Mouse (Mus musculus): ENCODE measurements around the gene Fgd6.

The Fgd6 gene

DNA sequence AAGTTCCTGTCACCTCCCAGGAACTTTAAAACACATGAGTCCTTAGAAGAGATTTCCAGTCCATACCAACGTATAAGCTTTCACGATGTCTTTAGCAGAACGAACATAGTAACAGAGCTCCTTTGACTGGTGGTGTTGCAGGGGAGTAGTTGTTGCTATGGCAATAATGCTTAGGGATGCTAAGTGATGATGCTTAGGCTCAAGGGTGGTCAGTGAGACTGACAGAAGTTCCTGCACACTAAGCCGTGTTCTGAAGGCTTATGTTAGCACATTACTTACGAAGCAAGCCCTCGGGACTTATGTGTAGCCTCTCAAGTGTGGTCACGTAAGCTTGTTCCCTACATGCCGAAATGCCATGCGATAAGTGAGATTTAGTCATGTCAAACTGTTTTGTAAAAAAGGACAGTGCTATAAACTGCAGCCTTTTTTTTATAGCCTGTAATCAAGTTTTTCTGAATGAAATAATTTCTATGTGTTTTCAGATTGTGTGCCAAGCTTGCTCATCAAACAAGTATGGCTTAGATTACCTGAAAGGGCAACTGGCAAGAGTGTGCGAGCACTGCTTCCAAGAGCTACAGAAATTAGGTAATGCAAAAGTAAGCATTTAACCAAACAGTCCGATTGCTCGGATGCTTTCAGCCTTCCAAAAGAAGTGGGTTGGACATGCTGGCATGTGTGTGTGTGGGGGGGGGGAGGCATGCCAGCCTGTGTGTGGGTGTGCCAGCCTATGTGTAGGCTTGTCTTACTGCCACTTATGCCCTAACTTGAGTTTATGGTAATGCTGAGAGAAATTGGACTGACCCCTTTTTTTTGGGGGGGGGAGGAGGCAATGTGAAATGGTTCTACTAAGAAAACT is 99.0 kb downstream of the Fgd6 start:
- DNase-seq (ENCODE audit: extremely low read depth, low read depth): no peak

DNA sequence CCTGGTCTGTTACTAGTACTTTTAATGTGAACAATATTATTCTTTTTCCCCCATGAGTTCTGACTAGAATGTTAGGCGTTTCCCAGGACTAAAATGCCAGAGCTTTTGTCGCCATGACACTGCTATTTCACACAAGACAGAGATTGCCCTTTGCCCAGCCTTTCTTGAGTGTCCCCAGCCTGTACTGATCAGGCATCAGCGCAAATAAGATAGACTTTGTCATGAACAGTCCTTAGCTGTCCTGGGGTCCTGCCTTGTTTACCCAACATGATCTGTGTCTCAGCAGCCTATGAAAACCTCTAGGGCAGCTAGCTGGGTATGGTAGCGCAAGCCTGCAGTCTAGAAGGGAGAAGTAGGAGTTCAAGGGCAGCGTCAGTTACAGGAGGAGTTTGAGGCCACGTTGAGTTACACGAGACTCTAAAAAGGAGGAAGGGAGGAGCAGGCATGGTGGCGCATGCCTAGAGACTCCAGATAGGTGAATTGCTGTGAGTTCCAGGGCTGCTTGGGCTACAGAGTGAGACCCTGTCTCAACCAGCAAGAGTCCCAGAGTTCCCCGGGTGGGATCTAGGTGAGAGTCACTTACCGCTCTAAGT is 103.2 kb downstream of the Fgd6 start:
- DNase-seq (ENCODE audit: extremely low read depth, low read depth): no peak

DNA sequence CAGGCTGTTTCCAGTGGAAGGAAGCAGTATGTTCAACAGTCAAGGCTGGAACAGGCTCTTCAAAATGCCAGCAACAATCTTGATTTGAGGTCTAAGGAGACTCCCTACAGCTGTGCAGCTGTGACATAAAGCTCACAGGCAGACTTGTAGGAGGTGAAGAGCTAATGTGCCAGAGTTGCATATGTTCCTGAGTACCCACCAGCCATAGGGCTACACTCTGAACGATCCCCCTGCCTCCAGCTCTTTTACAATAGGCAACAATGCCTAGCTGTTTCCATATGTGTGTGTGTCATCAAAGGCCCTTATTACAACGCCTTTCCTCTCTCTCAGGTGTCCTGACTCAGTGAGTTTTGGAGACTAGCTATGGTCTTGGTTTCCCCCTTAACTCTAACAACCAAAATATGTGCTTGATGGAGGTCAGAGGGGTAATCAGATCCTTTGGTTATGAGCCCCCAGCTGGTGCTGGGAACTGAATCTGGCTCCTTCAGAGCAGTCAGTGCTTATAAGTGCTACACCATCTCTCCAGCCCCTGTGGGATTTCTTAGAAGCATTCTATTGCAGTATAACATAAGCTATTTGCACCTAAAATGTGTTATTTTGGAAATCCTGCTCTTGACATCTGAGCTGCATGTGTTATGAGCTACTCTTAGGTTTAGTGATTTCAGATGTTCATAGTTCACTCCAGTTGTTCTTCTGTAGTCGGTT is 104.6 kb downstream of the Fgd6 start:
- no peak for DNase-seq (ENCODE audit: extremely low read depth, low read depth)

DNA sequence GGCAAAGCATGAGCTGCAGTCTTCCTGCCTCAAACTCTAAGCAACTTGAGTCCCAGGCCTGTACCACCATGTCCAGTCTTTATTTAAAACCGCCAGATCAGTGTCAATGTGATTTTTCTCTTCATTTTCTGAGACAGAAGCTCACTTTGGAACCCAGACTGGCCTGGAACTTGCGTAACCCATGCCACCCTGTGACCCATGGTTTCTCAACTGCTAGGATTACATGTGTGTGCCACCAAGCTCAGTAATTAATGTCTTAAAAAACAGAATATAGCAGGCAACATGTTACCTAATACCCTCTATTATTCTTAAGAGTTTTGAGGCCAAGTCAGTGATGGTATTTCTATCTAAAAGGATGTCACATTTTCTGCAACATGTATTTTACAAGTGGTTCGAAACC is 106.6 kb downstream of the Fgd6 start:
- no peak for DNase-seq (ENCODE audit: extremely low read depth, low read depth)

DNA sequence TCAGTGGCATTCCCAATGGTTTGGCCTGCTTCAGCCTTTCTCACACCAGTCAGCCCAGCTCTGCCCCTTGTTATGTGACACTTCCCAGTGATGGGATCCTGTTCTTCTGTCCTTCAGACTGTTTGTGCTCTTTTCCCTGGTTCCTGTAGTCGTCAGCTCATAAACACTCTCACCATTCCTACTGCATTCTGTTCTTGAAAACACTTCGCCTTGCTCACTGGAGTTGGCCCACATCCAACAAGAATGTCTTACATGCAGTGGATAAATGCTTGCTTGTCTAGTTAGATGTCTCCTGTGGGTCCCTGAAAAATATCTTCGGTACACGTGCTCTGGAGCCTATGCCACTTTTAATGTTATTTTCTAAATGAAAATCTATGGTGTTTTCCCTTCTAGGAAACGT is 108.8 kb downstream of the Fgd6 start:
- no peak for DNase-seq (ENCODE audit: extremely low read depth, low read depth)

DNA sequence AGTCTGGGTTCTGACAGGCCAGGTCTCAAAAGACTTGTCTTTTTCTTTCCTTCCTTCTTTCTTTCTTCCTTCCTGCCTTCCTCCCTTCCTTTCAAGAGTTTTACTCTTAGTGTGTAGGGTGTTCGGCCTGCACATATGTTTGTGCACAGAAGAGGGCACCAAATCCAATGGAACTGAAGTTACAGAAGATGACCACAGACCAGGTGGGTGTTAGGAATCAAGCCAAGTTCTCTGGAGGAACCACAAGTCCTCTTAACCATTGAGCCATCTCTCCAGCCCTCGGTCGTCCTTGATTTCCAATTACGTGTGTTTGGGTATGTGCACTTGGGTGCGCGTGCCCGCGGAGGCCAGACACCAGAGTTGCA is 111.6 kb downstream of the Fgd6 start:
- peak; percentile 63 for DNase-seq (ENCODE audit: extremely low read depth, low read depth)

DNA sequence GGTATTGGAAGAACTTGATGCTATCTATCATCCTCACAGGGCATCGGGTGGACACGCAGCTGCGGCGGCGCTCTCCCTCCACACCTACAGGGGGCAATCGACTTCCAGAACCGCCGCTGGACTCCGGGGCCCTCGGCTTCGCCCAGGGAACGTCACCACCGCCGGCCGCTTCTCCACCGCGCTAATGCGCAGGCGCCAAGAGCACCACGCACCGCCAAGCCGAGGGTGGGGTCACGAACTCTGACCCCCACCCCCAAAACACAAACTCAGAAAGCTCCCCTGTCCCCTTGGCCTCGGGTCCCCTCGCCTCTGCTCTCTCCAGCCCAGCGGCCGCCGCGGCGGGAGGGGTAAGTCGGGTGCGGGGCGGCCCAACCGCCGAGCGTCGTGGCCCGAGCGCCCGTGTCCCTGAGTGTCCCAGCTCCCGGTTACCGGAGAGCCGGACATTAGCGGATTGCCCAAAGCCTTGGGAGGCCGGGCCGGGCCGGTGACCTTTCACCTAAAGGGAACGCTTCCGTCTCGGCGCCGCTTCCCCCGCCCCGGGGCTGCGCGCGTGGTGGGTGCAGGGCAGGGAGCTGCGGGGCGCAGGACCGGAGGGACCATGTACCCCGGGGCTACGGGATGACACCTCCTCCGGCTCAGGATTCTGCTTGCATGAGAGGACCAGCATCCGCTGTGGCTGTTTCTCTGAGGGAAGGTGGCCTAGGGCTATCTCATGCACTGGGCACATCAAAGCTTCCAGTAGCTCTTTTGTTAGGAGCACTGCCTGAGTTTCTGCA is 112.1 kb downstream of the Fgd6 start, which contains the start of gene Nr2c1:
Gene Nr2c1 (plus strand): TSS at position 268 of the 776 bp plus-strand sequence.
- DNase-seq (ENCODE audit: extremely low read depth, low read depth): peak; percentile 16

DNA sequence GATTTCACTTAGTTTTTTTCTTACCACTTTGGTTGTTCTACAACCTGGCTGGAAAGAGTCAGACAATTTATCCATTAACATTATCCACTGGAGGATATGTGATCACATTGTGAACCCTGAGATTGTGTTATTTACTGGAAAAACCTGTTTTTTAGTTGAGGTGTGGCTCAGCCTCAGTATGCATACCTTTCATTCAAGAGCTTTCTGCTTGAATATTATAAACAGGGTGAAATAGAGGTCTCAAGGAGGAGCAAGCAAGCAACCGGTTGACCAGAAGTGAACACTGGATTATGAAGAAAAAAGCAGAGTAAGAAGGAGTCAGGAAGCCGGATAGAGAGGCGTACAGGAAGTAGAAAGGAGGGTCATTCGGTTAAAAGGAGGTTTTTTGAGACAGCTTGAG is 115.7 kb downstream of the Fgd6 start:
- no peak for DNase-seq (ENCODE audit: extremely low read depth, low read depth)

DNA sequence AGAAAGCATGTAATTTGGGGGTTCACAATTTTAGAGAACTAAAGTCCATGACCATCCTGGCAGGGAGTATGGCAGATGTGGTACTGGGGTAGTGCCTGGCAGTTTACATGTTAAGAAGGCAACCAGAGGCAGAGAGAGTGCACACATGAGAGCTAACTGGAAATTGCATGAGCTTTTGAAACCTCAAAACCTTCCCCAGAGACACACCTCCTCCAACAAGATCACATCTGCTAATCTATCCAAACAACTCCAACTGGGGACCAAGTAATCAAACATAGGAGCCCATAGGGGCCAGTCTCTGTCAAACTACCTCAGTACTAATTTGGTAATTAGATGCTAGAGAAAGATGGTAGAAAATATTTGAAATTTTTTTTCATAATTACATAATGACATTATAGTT is 118.0 kb downstream of the Fgd6 start:
- no peak for DNase-seq (ENCODE audit: extremely low read depth, low read depth)

DNA sequence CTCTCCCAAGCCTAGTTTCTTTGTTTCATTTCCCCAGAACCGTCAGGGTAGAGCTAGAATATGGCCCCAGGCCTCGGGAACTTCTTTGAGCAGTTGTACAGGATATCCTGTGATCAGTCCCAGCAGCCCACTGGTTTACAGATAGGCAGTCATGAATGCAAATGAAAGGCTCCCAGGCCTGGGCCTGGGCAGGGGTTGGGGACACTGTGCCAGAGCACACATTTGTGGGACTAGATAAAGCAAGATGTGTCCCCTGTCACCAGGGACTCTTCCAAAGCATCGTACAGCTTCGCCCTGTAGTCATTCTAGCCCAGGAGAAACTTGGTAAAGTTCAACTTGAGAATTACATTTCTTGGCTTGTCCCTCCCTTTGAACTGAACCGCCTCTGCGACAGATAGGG is 123.2 kb downstream of the Fgd6 start:
- DNase-seq (ENCODE audit: extremely low read depth, low read depth): no peak

DNA sequence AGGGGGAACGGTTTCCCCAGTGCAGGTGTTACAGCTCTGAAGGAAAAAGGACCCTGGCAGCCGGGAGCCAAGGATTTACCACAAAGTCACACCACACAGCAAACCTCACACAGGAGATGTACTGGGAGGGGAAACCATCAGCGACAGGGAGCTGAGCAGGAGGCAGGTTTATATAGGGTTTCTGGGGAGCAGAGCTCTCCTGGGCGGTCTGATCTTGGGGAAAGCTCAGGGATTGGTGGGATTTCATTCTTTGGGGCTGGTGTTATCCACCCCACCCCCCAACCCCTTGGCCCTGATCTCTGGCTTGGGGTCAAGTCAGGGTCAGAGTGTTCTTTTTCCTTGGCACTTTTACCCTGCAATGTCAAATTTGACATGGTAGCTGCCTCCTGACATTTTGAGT is 123.6 kb downstream of the Fgd6 start:
- DNase-seq (ENCODE audit: extremely low read depth, low read depth): no peak

DNA sequence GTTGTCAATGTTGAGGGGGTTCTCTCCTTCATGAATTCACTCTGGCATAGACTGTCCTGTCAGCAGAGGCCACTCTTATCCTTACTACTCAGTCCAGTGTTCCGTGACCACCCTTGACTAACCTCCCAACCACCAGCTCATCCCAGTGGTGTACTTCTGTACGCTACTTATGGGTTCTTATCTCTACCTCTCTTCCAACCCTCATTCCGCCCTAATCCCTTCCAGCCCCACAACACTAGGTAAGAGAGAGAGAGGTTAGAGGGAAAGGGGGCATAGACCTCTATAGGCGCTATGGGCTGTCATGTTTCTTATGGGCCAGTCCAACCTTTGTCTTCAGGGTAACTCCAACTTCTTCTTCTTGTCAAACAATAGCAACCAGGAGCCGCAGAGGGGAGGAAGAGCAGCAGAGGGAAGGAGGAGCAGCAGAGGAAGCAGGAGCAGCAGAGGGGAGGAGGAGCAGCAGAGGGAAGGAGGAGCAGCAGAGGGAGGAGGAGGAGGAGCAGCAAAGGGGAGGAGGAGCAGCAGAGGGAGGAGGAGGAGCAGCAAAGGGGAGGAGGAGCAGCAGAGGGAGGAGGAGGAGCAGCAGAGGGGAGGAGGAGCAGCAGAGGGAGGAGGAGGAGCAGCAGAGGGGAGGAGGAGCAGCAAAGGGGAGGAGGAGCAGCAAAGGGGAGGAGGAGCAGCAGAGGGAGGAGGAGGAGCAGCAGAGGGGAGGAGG is 125.4 kb downstream of the Fgd6 start:
- DNase-seq (ENCODE audit: extremely low read depth, low read depth): no peak

DNA sequence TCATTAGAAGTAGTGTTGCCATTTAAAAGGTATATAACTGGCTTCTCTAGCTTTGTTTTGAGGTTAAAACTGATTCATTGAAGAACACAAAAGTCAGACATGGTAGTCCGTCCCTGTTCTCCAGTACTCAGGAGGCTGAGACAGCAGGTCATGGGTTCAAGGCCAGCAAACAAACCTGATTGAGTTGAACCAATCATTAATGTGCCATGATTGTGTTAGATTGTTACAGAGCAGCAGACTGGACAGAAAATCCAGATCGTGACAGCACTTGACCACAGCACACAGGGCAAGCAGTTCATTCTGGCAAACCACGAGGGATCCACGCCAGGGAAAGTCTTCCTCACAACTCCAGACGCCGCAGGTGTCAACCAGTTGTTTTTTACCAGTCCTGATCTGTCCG is 126.2 kb downstream of the Fgd6 start:
- no peak for DNase-seq (ENCODE audit: extremely low read depth, low read depth)

DNA sequence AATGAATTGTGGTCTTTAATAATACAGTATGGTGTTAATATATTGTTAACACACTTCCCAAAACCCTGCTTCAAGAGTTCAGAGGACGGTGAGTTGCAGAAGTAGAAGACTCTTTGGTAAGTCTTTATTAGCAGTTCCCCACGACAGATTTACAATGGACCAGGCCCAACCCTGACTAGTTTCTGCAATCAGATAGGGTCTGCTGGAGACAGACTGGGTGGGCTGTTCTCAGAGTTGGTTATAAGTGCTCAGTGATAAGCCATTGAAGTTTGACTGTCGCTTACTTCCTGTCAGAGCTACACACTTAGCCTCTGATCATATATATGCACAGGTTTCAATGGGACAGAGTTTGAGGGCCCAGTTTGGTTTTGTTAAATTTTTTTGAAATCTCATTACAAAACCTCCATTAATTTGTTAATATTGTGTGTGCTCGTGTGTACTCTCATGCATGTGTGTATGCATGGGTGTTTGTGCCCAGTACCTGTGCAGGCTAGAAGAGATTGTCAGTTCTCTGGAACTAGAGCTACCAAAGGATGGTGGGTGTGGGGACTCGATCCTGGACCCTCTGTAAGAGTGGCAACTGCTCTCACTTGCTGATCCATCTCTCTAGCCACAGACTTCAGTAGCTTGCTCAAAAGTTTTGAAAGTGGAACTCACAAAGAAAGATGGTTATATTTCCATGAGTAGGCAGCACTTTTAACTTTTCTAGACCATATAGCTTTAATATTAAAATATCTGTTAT is 128.5 kb downstream of the Fgd6 start:
- peak; percentile 69 for DNase-seq (ENCODE audit: extremely low read depth, low read depth)

DNA sequence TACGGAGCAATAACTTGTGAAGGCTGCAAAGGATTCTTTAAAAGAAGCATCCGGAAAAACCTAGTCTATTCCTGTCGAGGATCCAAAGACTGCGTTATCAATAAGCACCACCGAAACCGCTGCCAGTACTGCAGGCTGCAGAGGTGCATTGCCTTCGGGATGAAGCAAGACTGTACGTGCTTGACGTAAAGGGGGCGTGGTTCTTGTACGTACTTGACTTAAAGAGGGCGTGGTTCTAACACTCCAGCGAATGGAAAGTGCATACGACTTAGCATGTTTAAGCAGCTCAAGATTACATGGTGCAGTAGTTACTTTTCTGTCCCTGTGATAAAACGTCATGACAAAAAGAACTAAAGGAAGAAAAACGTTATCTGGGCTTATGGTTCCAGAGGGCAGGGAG is 129.6 kb downstream of the Fgd6 start:
- no peak for DNase-seq (ENCODE audit: extremely low read depth, low read depth)

DNA sequence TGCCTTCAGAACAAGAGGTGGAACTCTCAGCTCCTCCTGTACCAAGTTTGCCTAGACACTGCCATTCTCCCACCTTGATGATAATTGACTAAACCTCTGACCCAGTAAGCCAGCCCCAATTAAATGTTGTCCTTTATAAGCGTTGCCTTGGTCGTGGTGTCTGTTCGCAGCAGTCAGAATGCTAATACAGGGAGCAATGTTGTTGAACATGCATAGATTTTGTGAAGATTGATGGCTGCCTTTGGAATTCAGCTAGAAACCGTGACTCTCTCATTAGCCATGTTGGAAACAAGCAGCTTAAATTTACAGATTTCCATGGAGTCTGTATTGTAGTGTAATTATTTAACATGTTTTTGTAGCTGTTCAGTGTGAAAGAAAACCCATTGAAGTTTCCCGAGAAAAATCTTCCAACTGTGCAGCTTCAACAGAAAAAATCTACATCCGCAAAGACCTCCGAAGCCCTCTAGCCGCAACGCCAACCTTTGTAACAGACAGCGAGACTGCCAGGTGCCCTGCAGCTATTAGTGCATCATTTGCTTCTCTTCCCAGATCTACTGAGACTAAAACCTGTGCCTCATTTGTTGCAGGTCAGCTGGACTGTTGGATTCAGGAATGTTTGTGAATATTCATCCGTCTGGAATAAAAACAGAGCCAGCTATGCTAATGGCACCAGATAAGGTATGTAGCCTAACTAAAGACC is 131.4 kb downstream of the Fgd6 start:
- DNase-seq (ENCODE audit: extremely low read depth, low read depth): no peak

DNA sequence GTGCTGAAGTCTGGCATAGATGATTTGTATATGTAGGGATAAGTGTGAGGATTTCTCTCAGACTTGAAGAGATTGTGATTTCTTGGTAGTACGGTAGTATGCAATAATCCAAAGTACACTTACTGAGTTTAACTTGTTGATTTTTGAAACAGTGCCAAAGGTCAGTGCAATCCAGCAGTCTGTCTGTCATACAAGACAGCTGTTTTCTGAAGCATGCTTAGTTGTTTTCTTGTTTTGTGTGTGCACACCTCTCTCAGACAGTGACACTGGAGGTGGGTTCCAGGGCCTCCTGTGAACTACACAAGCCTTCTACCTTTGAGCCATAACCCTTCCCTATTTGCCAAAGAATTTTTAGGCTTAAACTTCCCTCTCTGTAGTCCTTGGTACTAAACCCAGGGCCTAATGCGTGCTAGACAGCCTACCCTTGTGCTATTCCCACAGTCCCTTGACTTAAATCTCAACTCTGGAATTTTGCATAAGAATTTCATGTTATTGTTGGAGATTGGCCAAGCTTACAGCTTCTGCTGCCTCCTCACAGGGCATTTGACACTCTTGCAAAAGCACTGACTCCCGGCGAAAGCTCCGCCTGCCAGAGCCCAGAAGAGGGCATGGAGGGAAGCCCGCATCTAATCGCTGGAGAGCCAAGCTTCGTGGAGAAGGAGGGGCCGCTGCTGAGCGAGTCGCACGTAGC is 135.8 kb downstream of the Fgd6 start:
- no peak for DNase-seq (ENCODE audit: extremely low read depth, low read depth)

DNA sequence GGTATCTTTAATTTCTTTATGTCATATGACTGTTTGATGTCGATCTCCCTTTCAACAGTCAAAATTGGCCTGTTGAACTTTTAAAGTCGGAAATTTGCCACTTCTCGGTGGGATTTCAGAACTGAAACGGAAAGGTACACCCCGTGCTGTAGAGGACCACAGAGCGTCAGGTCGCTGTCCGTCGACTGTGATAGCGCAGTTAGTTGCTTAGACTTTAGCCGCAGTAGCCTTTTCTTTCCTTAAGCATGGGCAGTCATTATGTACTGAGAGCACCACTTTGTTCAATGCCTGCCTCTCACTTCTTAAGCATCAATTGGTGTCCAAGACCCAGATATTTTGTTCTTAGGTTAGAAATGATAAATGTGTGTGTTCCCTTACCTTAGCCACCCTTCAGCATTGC is 136.3 kb downstream of the Fgd6 start:
- no peak for DNase-seq (ENCODE audit: extremely low read depth, low read depth)

DNA sequence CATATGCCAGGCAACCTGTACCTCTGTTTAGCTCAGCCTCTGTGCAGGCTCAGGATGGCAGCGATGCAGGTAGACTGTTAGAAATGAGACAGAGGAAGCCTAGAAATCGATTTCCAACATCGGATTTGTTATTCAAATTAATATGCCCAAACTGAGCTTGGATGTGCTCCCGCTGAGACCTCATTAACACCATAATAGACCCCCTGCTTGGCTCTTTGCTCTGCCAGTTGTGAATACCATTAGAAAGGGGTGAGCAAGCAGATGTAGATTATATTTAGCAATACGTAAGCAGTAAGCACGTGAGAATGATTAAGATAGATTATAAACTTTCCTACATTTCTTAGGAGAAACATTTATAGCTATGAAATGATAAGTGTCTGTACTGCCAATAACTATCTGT is 136.9 kb downstream of the Fgd6 start:
- no peak for DNase-seq (ENCODE audit: extremely low read depth, low read depth)
